Mouse (Mus musculus) embryonic facial prominence, embryonic 13.5 days (tissue): ENCODE results near the gene Sdcbp2. TPM values are rescaled to one million over a fixed set of nuclear protein-coding genes. Genes with fewer than 3 reads are reported as not detected.

ENCODE experiments used
- ATAC-seq: fragments of 200-750 bp; cut with Nextera tagmentation; 2 replicates; pipeline ENCODE4 v1.8.0; 2017; ENCODE audit warnings: low read depth; ENCODE audit not compliant: insufficient number of reproducible peaks, insufficient read depth, low FRiP score, low TSS enrichment
- H3K27ac ChIP-seq: fragments of 300-500 bp; sonication (generic); 2 replicates; pipeline ENCODE4 v1.5.1; 2015; ENCODE audit warnings: moderate library complexity, mild to moderate bottlenecking, inconsistent platforms
- H3K27me3 ChIP-seq: fragments of 300-500 bp; sonication (generic); 2 replicates; pipeline ENCODE4 v1.6.1; 2015; ENCODE audit warnings: mild to moderate bottlenecking, inconsistent platforms
- H3K36me3 ChIP-seq: fragments of 300-500 bp; sonication (generic); 2 replicates; pipeline ENCODE4 v1.6.1; 2015; ENCODE audit warnings: mild to moderate bottlenecking, inconsistent platforms
- H3K4me1 ChIP-seq: fragments of 300-500 bp; sonication (generic); 2 replicates; pipeline ENCODE4 v1.6.1; 2015; ENCODE audit warnings: inconsistent platforms
- H3K4me2 ChIP-seq: fragments of 300-500 bp; sonication (generic); 2 replicates; pipeline ENCODE4 v1.6.1; 2015; ENCODE audit warnings: moderate library complexity, mild to moderate bottlenecking, inconsistent platforms
- H3K4me3 ChIP-seq: fragments of 300-500 bp; sonication (generic); 2 replicates; pipeline ENCODE4 v1.5.1; 2015; ENCODE audit warnings: mild to moderate bottlenecking, inconsistent platforms
- H3K9ac ChIP-seq: fragments of 300-500 bp; sonication (generic); 2 replicates; pipeline ENCODE4 v1.6.1; 2015; ENCODE audit warnings: mild to moderate bottlenecking, inconsistent platforms
- H3K9me3 ChIP-seq: fragments of 300-500 bp; sonication (generic); 2 replicates; pipeline ENCODE4 v1.6.1; 2016; ENCODE audit warnings: inconsistent platforms
- WGBS: fragments of 180-500 bp; shearing (Covaris S2); methylation state at CpG from one replicate; pipeline ENCODE4 v1.1.7; 2015; ENCODE audit warnings: mixed read lengths; 5-methylcytosine and 5-hydroxymethylcytosine counted together
- polyA plus RNA-seq: library from polyadenylated mRNA; unstranded; fragments of >200 nt; fragmentation: Nextera tagmentation; extraction: Ambion mirVana; gene quantifications from 2 replicates; pipeline ENCODE4 v1.2.1, GENCODE M21; 2015

Sdcbp2 gene
- polyA plus RNA-seq, 1 experiment from 2014 or later = 1.2 TPM

DNA sequence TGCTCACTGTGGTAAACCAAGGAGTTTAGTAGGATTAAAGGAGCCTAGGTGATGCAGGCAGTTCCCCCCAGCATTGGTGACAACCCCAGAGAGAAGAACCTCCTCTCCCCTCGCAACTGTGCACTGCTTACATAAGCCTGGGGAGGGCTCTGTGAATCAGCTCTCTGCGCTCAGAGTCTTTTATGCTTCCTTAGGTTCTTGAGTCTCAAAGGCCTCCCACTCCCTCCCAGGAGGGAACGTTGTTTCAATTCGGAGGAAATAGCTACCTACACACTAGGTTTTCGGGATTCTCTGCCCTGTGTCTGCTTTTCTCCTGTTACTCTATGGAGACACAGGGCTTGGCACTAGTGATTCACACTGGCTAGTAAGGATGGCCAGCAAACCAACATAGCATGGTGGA, 2.2 kb downstream of the Sdcbp2 start:
- Histone ChIP-seq H3K27me3 (0 out of 2 replicates have a peak, but pooled peaks cover 5% of the 10 kb centered on the region), H3K9ac (no peak overlapping the region), H3K4me2 (no peak overlapping the region), H3K4me1 (peaks cover 13% of the 10 kb centered on the region), H3K36me3 (no peaks in the 10 kb centered on the region), H3K4me3 (no peak overlapping the region), H3K27ac (no peak overlapping the region), H3K9me3 (no peaks in the 10 kb centered on the region)
- no peak for ATAC-seq
- 60% methylated on average over 5 of the region's 5 CpGs for WGBS

DNA sequence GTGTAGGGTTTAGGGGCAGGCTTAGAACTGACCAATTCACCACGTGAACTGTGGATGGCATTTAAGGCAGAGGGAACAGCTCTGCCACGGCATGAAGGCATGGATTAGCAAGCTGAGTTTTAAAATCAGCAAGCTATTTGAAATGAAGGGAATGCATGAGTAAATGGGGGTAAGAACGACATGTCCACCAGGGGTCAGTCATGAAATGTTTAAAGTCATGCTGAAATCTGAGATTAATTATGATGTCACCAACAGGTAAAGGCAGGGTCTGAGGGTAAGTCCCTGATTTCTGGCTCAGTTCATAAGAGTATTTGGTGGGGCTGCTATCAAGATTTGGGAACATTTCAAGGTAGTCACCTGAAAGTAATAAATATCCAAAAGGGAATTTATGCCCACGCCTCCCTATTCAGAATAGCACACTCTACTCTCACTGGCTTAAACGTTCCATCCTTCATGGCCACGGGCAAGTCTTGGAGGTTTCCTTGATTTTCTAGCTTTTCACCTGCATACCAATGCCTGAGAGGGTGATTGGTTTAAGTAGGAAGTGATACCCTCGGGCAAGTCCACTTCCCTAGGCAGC, 2.8 kb downstream of the Sdcbp2 start:
- peak overlapping the region; percentile 50 for H3K4me3 ChIP-seq
- no peak overlapping the region for H3K27ac ChIP-seq
- no peaks in the 10 kb centered on the region for H3K36me3 ChIP-seq
- 0 out of 2 replicates have a peak, but pooled peaks cover 5% of the 10 kb centered on the region for H3K27me3 ChIP-seq
- H3K4me2 ChIP-seq = peak overlapping the region; percentile 82
- no peaks in the 10 kb centered on the region for H3K9me3 ChIP-seq
- ATAC-seq = no peak
- WGBS = 15% methylated on average over 7 of the region's 7 CpGs
- H3K4me1 ChIP-seq = peaks cover 13% of the 10 kb centered on the region
- peak overlapping the region; percentile 75 for H3K9ac ChIP-seq

DNA sequence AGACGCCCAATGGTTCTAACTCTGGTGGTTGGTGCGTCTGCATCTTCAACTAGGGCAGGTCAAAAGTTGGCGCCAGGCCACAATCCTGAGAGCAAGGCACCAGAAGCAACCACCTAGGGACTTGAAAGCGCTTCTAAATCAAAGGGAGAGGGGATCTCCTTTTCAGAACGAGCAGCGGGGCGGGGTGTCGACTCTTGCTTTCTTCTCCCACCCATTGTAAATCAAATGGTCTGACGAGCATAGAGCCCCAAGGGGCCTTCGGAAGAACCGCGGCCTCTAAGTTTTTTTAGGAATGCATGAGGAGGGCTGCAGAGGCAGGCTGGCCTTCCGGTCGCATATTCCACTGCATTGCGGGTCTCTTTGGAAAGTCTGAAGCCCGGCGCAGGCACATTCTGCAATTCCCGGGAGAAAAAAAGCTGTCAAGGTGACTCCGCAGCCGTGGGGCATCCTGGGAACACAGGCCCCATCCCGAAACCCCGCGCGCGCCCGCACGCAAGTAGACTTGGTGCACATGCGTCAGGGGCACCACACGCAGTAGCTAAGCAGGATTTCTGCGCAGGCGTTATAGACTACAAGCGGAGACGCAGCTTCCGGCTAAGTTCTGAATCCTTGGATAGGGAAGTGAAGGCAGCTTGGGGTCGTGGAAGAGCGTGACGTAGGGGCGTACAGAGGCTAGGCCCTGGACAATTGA, 3.4 kb downstream of the Sdcbp2 start:
- WGBS = under 1% methylated on average over 38 of the region's 38 CpGs
- Histone ChIP-seq H3K36me3 (no peaks in the 10 kb centered on the region), H3K9ac (peak overlapping the region; percentile 75), H3K4me3 (peak overlapping the region; percentile 50), H3K27ac (peak overlapping the region; percentile 79; the same call in 1 of the 2 replicates), H3K27me3 (0 out of 2 replicates have a peak, but pooled peaks cover 5% of the 10 kb centered on the region), H3K4me1 (peaks cover 13% of the 10 kb centered on the region), H3K9me3 (no peaks in the 10 kb centered on the region), H3K4me2 (peak overlapping the region; percentile 82)
- ATAC-seq = peak; percentile 81

GRCm38 (mm10) chr2:151579183-151579582, 6.8 kb downstream of the Sdcbp2 start:
- Histone ChIP-seq H3K4me1 (peaks cover 13% of the 10 kb centered on the region), H3K4me2 (no peak overlapping the region), H3K27ac (no peak overlapping the region), H3K4me3 (no peak overlapping the region), H3K36me3 (no peaks in the 10 kb centered on the region), H3K27me3 (0 out of 2 replicates have a peak, but pooled peaks cover 5% of the 10 kb centered on the region), H3K9ac (no peak overlapping the region), H3K9me3 (no peaks in the 10 kb centered on the region)
- ATAC-seq = no peak
- WGBS = 59% methylated on average over 4 of the region's 4 CpGs

GRCm38 (mm10) chr2:151580945-151581344, 8.5 kb downstream of the Sdcbp2 start:
- WGBS = 33% methylated on average over 1 of the region's 1 CpGs
- H3K9me3 ChIP-seq = no peaks in the 10 kb centered on the region
- peaks cover 6% of the 10 kb centered on the region; the same call in 1 of the 2 replicates for H3K4me1 ChIP-seq
- no peaks in the 10 kb centered on the region for H3K36me3 ChIP-seq
- ATAC-seq = no peak
- H3K27me3 ChIP-seq = 0 out of 2 replicates have a peak, but pooled peaks cover 5% of the 10 kb centered on the region
- H3K9ac ChIP-seq = no peak overlapping the region
- no peak overlapping the region for H3K4me3 ChIP-seq
- no peak overlapping the region for H3K27ac ChIP-seq
- no peak overlapping the region for H3K4me2 ChIP-seq

DNA sequence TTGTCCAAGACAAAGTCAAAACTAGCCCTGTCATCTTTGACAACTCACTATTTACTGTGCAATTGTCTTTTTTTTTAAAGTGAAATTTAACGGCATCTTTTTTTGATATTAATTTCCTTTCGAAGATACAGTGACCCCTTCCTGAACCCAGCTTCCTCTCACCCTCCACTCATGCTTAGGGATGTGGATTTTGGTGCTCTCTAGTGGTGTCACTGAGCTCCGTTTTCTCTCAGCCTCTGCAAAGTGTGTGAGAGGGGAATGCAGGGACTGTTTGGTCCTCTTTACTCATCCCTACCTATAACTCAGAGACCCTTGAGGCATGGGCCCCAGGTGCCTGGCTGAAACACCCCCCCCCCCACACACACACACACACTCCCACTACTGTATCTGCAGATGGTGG, 13.5 kb downstream of the Sdcbp2 start:
- no peak overlapping the region for H3K27ac ChIP-seq
- no peak overlapping the region for H3K4me3 ChIP-seq
- no peaks in the 10 kb centered on the region for H3K9me3 ChIP-seq
- 0 out of 2 replicates have a peak, but pooled peaks have one; percentile 18 for ATAC-seq
- WGBS = 57% methylated on average over 3 of the region's 3 CpGs
- H3K4me1 ChIP-seq = no peaks in the 10 kb centered on the region
- no peak overlapping the region for H3K4me2 ChIP-seq
- H3K27me3 ChIP-seq = no peaks in the 10 kb centered on the region
- H3K36me3 ChIP-seq = no peaks in the 10 kb centered on the region
- no peak overlapping the region for H3K9ac ChIP-seq

- Histone ChIP-seq H3K4me1 (no peaks in the 10 kb centered on the region), H3K4me2 (no peak overlapping the region), H3K9me3 (no peaks in the 10 kb centered on the region), H3K27me3 (no peaks in the 10 kb centered on the region), H3K9ac (no peak overlapping the region), H3K36me3 (no peaks in the 10 kb centered on the region), H3K4me3 (no peak overlapping the region), H3K27ac (no peak overlapping the region)
- ATAC-seq = no peak
- WGBS = 75% methylated on average over 1 of the region's 1 CpGs
Observed at GRCm38 (mm10) chr2:151586807-151587206, 14.4 kb downstream of the Sdcbp2 start.

- H3K4me1 ChIP-seq = no peaks in the 10 kb centered on the region
- no peak overlapping the region for H3K9ac ChIP-seq
- H3K27ac ChIP-seq = no peak overlapping the region
- no peaks in the 10 kb centered on the region for H3K9me3 ChIP-seq
- H3K36me3 ChIP-seq = no peaks in the 10 kb centered on the region
- 82% methylated on average over 9 of the region's 9 CpGs for WGBS
- no peaks in the 10 kb centered on the region for H3K27me3 ChIP-seq
- H3K4me3 ChIP-seq = no peak overlapping the region
- no peak for ATAC-seq
- H3K4me2 ChIP-seq = no peak overlapping the region
Observed at GRCm38 (mm10) chr2:151587306-151587705, 14.9 kb downstream of the Sdcbp2 start.

- Histone ChIP-seq H3K4me2 (no peak overlapping the region), H3K9me3 (no peaks in the 10 kb centered on the region), H3K4me3 (no peak overlapping the region), H3K27me3 (no peaks in the 10 kb centered on the region), H3K27ac (no peak overlapping the region), H3K9ac (no peak overlapping the region), H3K36me3 (no peaks in the 10 kb centered on the region), H3K4me1 (peaks cover 6% of the 10 kb centered on the region)
- no peak for ATAC-seq
- 55% methylated on average over 2 of the region's 2 CpGs for WGBS
Observed at GRCm38 (mm10) chr2:151598068-151598467, 25.6 kb downstream of the Sdcbp2 start.

DNA sequence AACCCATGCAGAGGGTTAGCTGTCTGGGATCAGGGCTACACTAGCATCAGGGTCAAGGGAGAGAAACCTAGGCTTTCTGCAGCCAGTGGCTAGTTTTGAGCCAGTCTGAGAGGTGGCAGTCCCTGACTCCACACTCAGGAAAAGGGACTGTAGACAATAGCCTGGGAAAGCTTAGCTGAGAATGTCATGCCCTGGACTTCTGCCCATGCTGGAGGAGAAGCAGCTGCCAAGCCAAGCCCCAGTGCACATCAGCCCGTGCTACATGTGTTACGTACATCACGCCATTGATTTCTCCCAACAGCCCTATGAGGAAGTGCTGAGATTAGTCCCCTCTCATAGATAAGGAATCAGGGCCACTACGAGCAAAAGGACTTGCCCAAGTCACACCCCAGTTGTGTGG, 29.7 kb downstream of the Sdcbp2 start:
- no peak overlapping the region for H3K4me2 ChIP-seq
- ATAC-seq = no peak
- no peaks in the 10 kb centered on the region for H3K36me3 ChIP-seq
- peaks cover 19% of the 10 kb centered on the region for H3K4me1 ChIP-seq
- no peaks in the 10 kb centered on the region for H3K27me3 ChIP-seq
- H3K9ac ChIP-seq = no peak overlapping the region
- H3K27ac ChIP-seq = no peak overlapping the region
- no peak overlapping the region for H3K4me3 ChIP-seq
- H3K9me3 ChIP-seq = no peaks in the 10 kb centered on the region
- WGBS = 80% methylated on average over 4 of the region's 4 CpGs

GRCm38 (mm10) chr2:151603630-151604029, 31.2 kb downstream of the Sdcbp2 start:
- H3K4me2 ChIP-seq = no peak overlapping the region
- no peak overlapping the region for H3K9ac ChIP-seq
- no peak overlapping the region for H3K4me3 ChIP-seq
- 42% methylated on average over 4 of the region's 4 CpGs for WGBS
- no peak overlapping the region for H3K27ac ChIP-seq
- H3K4me1 ChIP-seq = peaks cover 13% of the 10 kb centered on the region
- no peak for ATAC-seq
- no peaks in the 10 kb centered on the region for H3K36me3 ChIP-seq
- no peaks in the 10 kb centered on the region for H3K9me3 ChIP-seq
- H3K27me3 ChIP-seq = 0 out of 2 replicates have a peak, but pooled peaks cover 2% of the 10 kb centered on the region
